Mouse (Mus musculus) T-cell, adult 2 months (primary cell): ENCODE results near the gene Arhgap45.
"Not testable (repeated sequence)": the region's sequence is repeated elsewhere in the genome, so short reads cannot be mapped to it uniquely, and the experiment has no call there.

Source experiments
- DNase-seq: peaks from one replicate; pipeline ENCODE4 v3.0.0; 2022; ENCODE audit warnings: low spot score

The Arhgap45 gene

GRCm38 (mm10) chr10:80033511-80034391 lies 17.3 kb downstream of the Arhgap45 start:
- peak; percentile 43 for DNase-seq

GRCm38 (mm10) chr10:80035148-80035547 lies 18.7 kb downstream of the Arhgap45 start:
- DNase-seq = no peak

GRCm38 (mm10) chr10:80035686-80036085 lies 19.2 kb downstream of the Arhgap45 start:
- DNase-seq = no peak

- no peak for DNase-seq
Observed at GRCm38 (mm10) chr10:80036832-80037231, 20.4 kb downstream of the Arhgap45 start.

- DNase-seq = peak; percentile 98
Observed at GRCm38 (mm10) chr10:80039559-80039979, 23.1 kb downstream of the Arhgap45 start, which contains the start of gene Polr2e. Polr2e (minus strand) TSS chr10:80039795.

- not testable (repeated sequence) for DNase-seq
Observed at GRCm38 (mm10) chr10:80041409-80042060, 25.1 kb downstream of the Arhgap45 start.

GRCm38 (mm10) chr10:80044087-80044486 lies 27.6 kb downstream of the Arhgap45 start:
- DNase-seq = no peak

- not testable (repeated sequence) for DNase-seq
Observed at GRCm38 (mm10) chr10:80045364-80045763, 28.9 kb downstream of the Arhgap45 start.

- DNase-seq = no peak
Observed at GRCm38 (mm10) chr10:80045766-80046165, 29.3 kb downstream of the Arhgap45 start.

GRCm38 (mm10) chr10:80047041-80047565 lies 30.6 kb downstream of the Arhgap45 start, which contains the start of gene Gpx4:
Gpx4 (plus strand) TSS chr10:80047166.
- no peak for DNase-seq

- DNase-seq = no peak
Observed at GRCm38 (mm10) chr10:80048396-80048795, 31.9 kb downstream of the Arhgap45 start.

- DNase-seq = no peak
Observed at GRCm38 (mm10) chr10:80048834-80049233, 32.4 kb downstream of the Arhgap45 start.

GRCm38 (mm10) chr10:80050244-80050643 lies 33.8 kb downstream of the Arhgap45 start:
- DNase-seq = no peak

- DNase-seq = no peak
Observed at GRCm38 (mm10) chr10:80050885-80051617, 34.6 kb downstream of the Arhgap45 start.

GRCm38 (mm10) chr10:80051618-80052373 lies 35.3 kb downstream of the Arhgap45 start:
- no peak for DNase-seq

GRCm38 (mm10) chr10:80052374-80052764 lies 35.9 kb downstream of the Arhgap45 start:
- DNase-seq = no peak

- DNase-seq = peak; percentile 100
Observed at GRCm38 (mm10) chr10:80053259-80053780, 36.9 kb downstream of the Arhgap45 start.

- DNase-seq = peak; percentile 51
Observed at GRCm38 (mm10) chr10:80053831-80054815, 37.7 kb downstream of the Arhgap45 start.

GRCm38 (mm10) chr10:80054911-80055310 lies 38.5 kb downstream of the Arhgap45 start:
- not testable (repeated sequence) for DNase-seq

GRCm38 (mm10) chr10:80055364-80055763 lies 38.9 kb downstream of the Arhgap45 start:
- DNase-seq = no peak
